Mouse (Mus musculus): ENCODE data around the gene Ugt2a1.

DNA sequence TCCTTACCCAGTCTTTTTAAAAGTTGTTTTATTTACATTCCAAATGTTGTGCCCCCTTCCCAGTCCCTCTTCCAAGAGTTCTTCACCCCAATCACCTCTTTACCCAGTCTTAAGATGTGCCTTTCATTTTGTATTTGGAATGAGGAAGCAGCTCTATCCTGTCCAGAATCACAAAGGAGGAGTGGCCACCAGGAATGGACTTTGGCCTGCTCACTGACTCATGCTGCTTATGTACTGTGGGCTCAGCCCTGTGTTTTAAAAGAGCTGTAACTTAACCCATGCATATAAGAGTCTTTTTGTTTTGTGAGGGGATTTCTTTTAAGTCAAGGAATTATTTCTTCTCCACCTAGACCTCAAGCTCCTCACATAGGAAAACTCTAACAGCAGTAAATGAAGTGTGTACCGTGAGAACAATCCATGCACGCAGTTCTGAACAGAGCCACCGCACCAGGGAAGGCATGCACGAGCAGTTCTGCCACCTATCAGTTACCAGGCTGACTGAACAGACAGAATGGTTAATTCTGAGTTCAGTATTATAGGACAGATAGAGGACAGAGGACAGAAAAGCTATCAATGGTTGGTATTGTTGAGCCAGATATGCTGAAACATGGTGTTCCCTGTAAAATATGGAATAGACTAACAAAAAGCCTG, 45.4 kb upstream of the Ugt2a1 start:
- TF ChIP-seq CTCF (IDR thresholded peaks at IDR 0.05; ENCODE audit: insufficient read depth, low read length) (no peak), POLR2A (IDR thresholded peaks at IDR 0.05; ENCODE audit: borderline replicate concordance, extremely low read depth, low read depth, low read length) (no peak)

Measured in lung, adult 2 months (tissue).